Mouse (Mus musculus) midbrain, postnatal 0 days (tissue): ENCODE measurements at regions not wholly inside any gene's neighbourhood (a gene's known extent, or its start where the extent isn't known, plus 50 kb on each side); places are given as distances from the start of the nearest gene placed in this dataset.

Experiments used
- ATAC-seq: fragments of 200-750 bp; cut with Nextera tagmentation; 2 replicates; pipeline ENCODE4 v1.8.0; 2017; ENCODE audit warnings: moderate number of reproducible peaks, mild to moderate bottlenecking, moderate TSS enrichment, moderate library complexity; ENCODE audit not compliant: low FRiP score
- DNase-seq: peaks from one replicate; pipeline ENCODE4 v3.0.0-alpha.2; 2015; ENCODE audit warnings: low spot score
- H3K27ac ChIP-seq: fragments of 300-500 bp; sonication (generic); 2 replicates; pipeline ENCODE4 v1.5.1; 2014; ENCODE audit warnings: low read depth, mild to moderate bottlenecking, low read length, mixed read lengths
- H3K27me3 ChIP-seq: fragments of 300-500 bp; sonication (generic); 2 replicates; pipeline ENCODE4 v1.6.1; 2014; ENCODE audit warnings: low read length, control low read depth, mixed read lengths; ENCODE audit not compliant: insufficient read depth
- H3K36me3 ChIP-seq: fragments of 300-500 bp; sonication (generic); 2 replicates; pipeline ENCODE4 v1.6.1; 2014; ENCODE audit warnings: low read length, control low read depth, mixed read lengths; ENCODE audit not compliant: insufficient read depth
- H3K4me1 ChIP-seq: fragments of 300-500 bp; sonication (generic); 2 replicates; pipeline ENCODE4 v1.6.1; 2014; ENCODE audit warnings: mild to moderate bottlenecking, control low read depth, antibody characterized with exemption, low read length, mixed read lengths; ENCODE audit not compliant: insufficient read depth
- H3K4me2 ChIP-seq: fragments of 300-500 bp; sonication (generic); 2 replicates; pipeline ENCODE4 v1.6.1; 2014; ENCODE audit warnings: low read depth, mild to moderate bottlenecking, low read length, mixed read lengths; ENCODE audit not compliant: poor library complexity, severe bottlenecking
- H3K4me3 ChIP-seq: fragments of 300-500 bp; sonication (generic); 2 replicates; pipeline ENCODE4 v1.5.1; 2014; ENCODE audit warnings: low read depth, mild to moderate bottlenecking, low read length, moderate library complexity
- H3K9ac ChIP-seq: fragments of 300-500 bp; sonication (generic); replicated peaks from 2 replicates; pipeline ENCODE4 v1.6.1; 2014; ENCODE audit warnings: mild to moderate bottlenecking, low read length, moderate library complexity, mixed read lengths; ENCODE audit not compliant: poor library complexity, severe bottlenecking
- H3K9me3 ChIP-seq: fragments of 300-500 bp; sonication (generic); 2 replicates; pipeline ENCODE4 v1.6.1; 2016; ENCODE audit warnings: low read length, control low read depth
- CTCF ChIP-seq: IDR thresholded peaks from 2 replicates; pipeline ENCODE4 v1.5.1; 2016; ENCODE audit warnings: antibody characterized with exemption, mild to moderate bottlenecking
- WGBS: fragments of 180-500 bp; shearing (Covaris S2); extraction: QIAGEN DNeasy Blood & Tissue Kit; methylation state at CpG from one replicate; pipeline ENCODE4 v1.1.7; 2014; 5-methylcytosine and 5-hydroxymethylcytosine counted together

- no peak for DNase-seq
- no peaks in the 10 kb centered on the region for H3K4me1 ChIP-seq
- no peak for ATAC-seq
- no peak overlapping the region for H3K27ac ChIP-seq
- no peaks in the 10 kb centered on the region for H3K36me3 ChIP-seq
- TF ChIP-seq CTCF, result no peak
- WGBS, result 52% methylated on average over 3 of the region's 3 CpGs
- no peaks in the 10 kb centered on the region for H3K27me3 ChIP-seq
- no peak overlapping the region for H3K4me2 ChIP-seq
- H3K4me3 ChIP-seq, result no peak overlapping the region
- H3K9ac ChIP-seq, result no peak overlapping the region
- no peaks in the 10 kb centered on the region for H3K9me3 ChIP-seq
Measured at GRCm38 (mm10) chr1:55863113-55863512, 457.4 kb downstream of the Plcl1 start.

DNA sequence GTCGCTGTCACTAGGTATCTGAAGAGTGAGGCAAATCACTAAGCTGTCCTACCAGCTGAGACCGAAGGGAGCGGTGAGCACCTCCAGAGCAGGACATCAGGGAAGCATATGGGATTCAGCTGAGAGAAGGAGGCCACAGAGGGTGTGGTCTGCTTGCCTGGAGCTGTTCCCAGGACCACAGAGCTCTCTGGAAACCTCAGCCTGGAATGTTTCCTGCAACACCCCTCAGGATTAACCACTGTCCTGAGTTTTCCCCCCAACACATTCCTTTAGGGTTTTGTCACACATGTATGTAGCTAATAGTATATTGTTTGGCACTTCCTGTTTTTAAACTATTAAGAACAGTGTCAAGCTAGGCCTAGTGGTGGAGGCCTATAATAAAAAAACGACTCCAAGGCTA is 459.6 kb downstream of the Plcl1 start:
- DNase-seq (no peak), ATAC-seq (no peak)
- TF ChIP-seq CTCF, result no peak
- Histone ChIP-seq H3K27ac (no peak overlapping the region), H3K4me1 (no peaks in the 10 kb centered on the region), H3K36me3 (no peaks in the 10 kb centered on the region), H3K9ac (no peak overlapping the region), H3K27me3 (no peaks in the 10 kb centered on the region), H3K4me2 (no peak overlapping the region), H3K4me3 (no peak overlapping the region), H3K9me3 (no peaks in the 10 kb centered on the region)
- WGBS, result 63% methylated on average over 4 of the region's 4 CpGs

- H3K9ac ChIP-seq, result no peak overlapping the region
- ATAC-seq (no peak), DNase-seq (no peak)
- H3K27ac ChIP-seq, result no peak overlapping the region
- no peak overlapping the region for H3K4me3 ChIP-seq
- H3K9me3 ChIP-seq, result no peaks in the 10 kb centered on the region
- no peaks in the 10 kb centered on the region for H3K27me3 ChIP-seq
- no peak overlapping the region for H3K4me2 ChIP-seq
- no peaks in the 10 kb centered on the region for H3K36me3 ChIP-seq
- no peak for TF ChIP-seq CTCF
- no peaks in the 10 kb centered on the region for H3K4me1 ChIP-seq
Measured at GRCm38 (mm10) chr1:55866677-55867076, 461.0 kb downstream of the Plcl1 start.

DNA sequence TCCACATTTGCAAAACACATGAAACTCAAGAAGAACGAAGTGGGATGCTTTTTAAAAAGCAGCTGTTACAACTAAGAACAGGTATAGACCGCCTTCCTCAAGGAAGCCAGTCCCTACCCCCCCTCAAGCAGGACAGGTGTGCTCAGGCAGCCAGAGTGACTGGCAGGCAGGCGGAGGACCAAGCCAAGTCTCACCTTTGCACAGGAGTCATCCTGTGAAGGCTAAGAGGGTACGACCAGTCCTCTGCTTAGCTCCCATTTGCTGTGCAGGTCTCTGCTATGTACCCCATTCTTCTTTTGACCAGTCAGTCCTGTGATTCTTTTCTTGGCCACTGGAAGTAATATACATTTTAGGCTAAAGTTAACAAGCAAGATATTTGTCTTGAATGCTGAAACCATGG is 467.9 kb downstream of the Plcl1 start:
- WGBS, result 92% methylated on average over 4 of the region's 4 CpGs
- ATAC-seq, result peak; percentile 48; the same call in 1 of the 2 replicates

DNA sequence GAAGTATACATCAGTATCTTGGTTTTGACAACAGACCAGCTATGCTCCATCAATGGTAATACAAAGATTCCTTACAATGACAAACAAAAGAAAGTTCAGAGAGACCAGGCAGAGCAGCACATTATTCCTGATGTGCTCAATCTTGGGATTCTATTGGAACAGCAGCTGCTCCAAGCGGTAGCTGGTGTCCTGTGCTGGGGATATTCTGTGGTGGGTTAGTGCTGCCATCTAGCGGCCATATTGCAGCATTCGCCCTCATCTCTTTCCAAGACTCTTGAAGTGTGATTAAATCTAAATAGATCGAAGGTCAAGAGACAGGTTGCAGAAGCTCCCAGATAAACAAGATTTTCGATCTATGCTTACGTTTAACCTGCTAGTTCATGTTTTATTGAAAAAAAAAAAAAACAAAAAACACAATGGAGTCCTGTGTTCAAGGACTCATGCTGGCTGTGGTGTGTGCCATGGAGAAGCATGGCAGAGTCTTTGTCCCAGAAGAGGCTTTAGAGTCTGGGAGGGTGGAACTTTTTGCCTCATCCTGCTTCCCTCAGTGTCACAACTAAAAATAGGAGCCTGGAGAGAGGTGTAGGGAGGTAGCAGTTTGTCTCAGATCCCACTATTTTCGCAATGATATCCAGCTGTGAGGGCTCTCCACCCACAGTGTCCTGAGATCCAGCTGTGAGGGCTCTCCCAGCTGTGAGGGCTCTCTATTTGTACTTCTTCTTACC is 468.6 kb downstream of the Plcl1 start:
- Histone ChIP-seq H3K4me1 (no peaks in the 10 kb centered on the region), H3K4me2 (no peak overlapping the region), H3K9ac (no peak overlapping the region), H3K27ac (no peak overlapping the region), H3K4me3 (no peak overlapping the region), H3K27me3 (no peaks in the 10 kb centered on the region), H3K9me3 (no peaks in the 10 kb centered on the region), H3K36me3 (no peaks in the 10 kb centered on the region)
- peak; percentile 99 for TF ChIP-seq CTCF
- DNase-seq (peak; percentile 92), ATAC-seq (peak; percentile 82)
- 15% methylated on average over 7 of the region's 7 CpGs for WGBS

More for the DNA sequence above, 467.9 kb downstream of the Plcl1 start:
- no peak overlapping the region for H3K27ac ChIP-seq
- no peak for DNase-seq
- no peak for TF ChIP-seq CTCF
- no peaks in the 10 kb centered on the region for H3K27me3 ChIP-seq
- no peaks in the 10 kb centered on the region for H3K9me3 ChIP-seq
- no peak overlapping the region for H3K4me2 ChIP-seq
- no peaks in the 10 kb centered on the region for H3K36me3 ChIP-seq
- H3K9ac ChIP-seq, result no peak overlapping the region
- no peak overlapping the region for H3K4me3 ChIP-seq
- H3K4me1 ChIP-seq, result no peaks in the 10 kb centered on the region

DNA sequence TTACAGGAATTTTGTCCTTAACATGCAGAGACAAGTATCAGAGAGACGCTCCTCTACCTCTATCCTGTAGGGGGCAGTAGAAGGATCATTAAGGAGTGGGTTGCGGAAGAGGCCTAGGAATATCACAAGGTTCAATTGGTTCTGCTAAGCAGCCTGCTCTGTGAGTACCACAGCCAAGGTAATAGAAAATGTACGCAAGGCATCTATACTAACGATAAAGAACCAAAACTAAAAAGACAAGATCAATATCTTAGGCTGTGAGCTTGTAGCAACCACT is 469.1 kb downstream of the Plcl1 start:
- no peaks in the 10 kb centered on the region for H3K36me3 ChIP-seq
- H3K4me1 ChIP-seq, result no peaks in the 10 kb centered on the region
- 59% methylated on average over 4 of the region's 4 CpGs for WGBS
- no peaks in the 10 kb centered on the region for H3K27me3 ChIP-seq
- no peak overlapping the region for H3K4me2 ChIP-seq
- no peak overlapping the region for H3K9ac ChIP-seq
- ATAC-seq (no peak; the same call in 1 of the 2 replicates), DNase-seq (peak; percentile 61)
- H3K27ac ChIP-seq, result no peak overlapping the region
- no peak overlapping the region for H3K4me3 ChIP-seq
- no peaks in the 10 kb centered on the region for H3K9me3 ChIP-seq
- peak; percentile 69 for TF ChIP-seq CTCF
